Mouse (Mus musculus): ENCODE results near the gene Bpi.

DNA sequence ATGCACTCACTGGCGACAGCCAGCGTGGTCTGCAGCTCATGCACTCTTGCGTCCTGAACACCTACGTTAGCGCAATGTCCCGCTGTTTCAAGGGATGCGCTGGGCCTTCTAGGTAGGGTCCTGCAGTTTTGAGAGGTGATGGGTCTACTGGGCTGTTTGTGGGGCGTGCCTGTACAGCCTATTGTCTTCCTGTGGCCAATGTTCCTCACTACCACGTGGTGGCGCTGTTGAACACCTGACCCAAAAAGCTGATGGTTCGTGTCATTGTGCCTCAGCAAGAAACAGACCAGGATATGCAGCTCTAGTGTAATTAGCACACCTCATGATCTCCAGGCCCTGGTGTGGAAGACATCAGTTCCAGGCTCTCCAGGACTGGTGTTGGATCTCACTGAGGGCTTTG is 26.7 kb downstream of the Bpi start:
- no peak for TF ChIP-seq GATA1 (IDR thresholded peaks at IDR 0.05; ENCODE audit: borderline replicate concordance, low read length)
- TF ChIP-seq FLI1 (IDR thresholded peaks at IDR 0.05; ENCODE audit: low read length), result no peak
